Mouse (Mus musculus) kidney, embryonic 14.5 days (tissue): ENCODE measurements around the gene Gle1. TPM values are rescaled to one million over a fixed set of nuclear protein-coding genes. Genes with fewer than 3 reads are reported as not detected.

ENCODE experiments used
- ATAC-seq: fragments of 200-750 bp; cut with Nextera tagmentation; 2 replicates; pipeline ENCODE4 v1.8.0; 2017; ENCODE audit warnings: moderate number of reproducible peaks, mild to moderate bottlenecking, moderate TSS enrichment, moderate library complexity; ENCODE audit not compliant: low FRiP score, low TSS enrichment
- H3K27ac ChIP-seq: fragments of 300-500 bp; sonication (generic); 2 replicates; pipeline ENCODE4 v1.5.1; 2014; ENCODE audit warnings: low read depth, mild to moderate bottlenecking, low read length, moderate library complexity, mixed read lengths
- H3K27me3 ChIP-seq: fragments of 300-500 bp; sonication (generic); 2 replicates; pipeline ENCODE4 v1.6.1; 2014; ENCODE audit warnings: mild to moderate bottlenecking, low read length; ENCODE audit not compliant: control insufficient read depth, insufficient read depth
- H3K36me3 ChIP-seq: fragments of 300-500 bp; sonication (generic); 2 replicates; pipeline ENCODE4 v1.6.1; 2014; ENCODE audit warnings: low read length, mixed read lengths; ENCODE audit not compliant: control insufficient read depth, insufficient read depth
- H3K4me1 ChIP-seq: fragments of 300-500 bp; sonication (generic); 2 replicates; pipeline ENCODE4 v1.6.1; 2014; ENCODE audit warnings: low read length, mixed read lengths; ENCODE audit not compliant: control insufficient read depth, insufficient read depth
- H3K4me2 ChIP-seq: fragments of 300-500 bp; sonication (generic); replicated peaks from 2 replicates; pipeline ENCODE4 v1.6.1; 2014; ENCODE audit warnings: low read depth, mild to moderate bottlenecking, low read length
- H3K4me3 ChIP-seq: fragments of 300-500 bp; sonication (generic); 2 replicates; pipeline ENCODE4 v1.5.1; 2014; ENCODE audit warnings: mild to moderate bottlenecking, low read length
- H3K9ac ChIP-seq: fragments of 300-500 bp; sonication (generic); 2 replicates; pipeline ENCODE4 v1.6.1; 2014; ENCODE audit warnings: low read depth, mild to moderate bottlenecking, low read length, moderate library complexity
- H3K9me3 ChIP-seq: fragments of 300-500 bp; sonication (generic); 2 replicates; pipeline ENCODE4 v1.6.1; 2016; ENCODE audit warnings: low read length; ENCODE audit not compliant: control insufficient read depth
- WGBS: fragments of 180-500 bp; shearing (Covaris S2); extraction: QIAGEN DNeasy Blood & Tissue Kit; methylation state at CpG from one replicate; pipeline ENCODE4 v1.1.7; 2014; 5-methylcytosine and 5-hydroxymethylcytosine counted together
- microRNA-seq: library from miRNA; unstranded; fragments of <30 nt; microRNA quantifications from one replicate; pipeline ENCODE4, GENCODE M21; 2016
- polyA plus RNA-seq: library from polyadenylated mRNA; unstranded; fragments of >200 nt; fragmentation: Nextera tagmentation; extraction: Ambion mirVana; gene quantifications from 2 replicates; pipeline ENCODE4 v1.2.1, GENCODE M21; 2014

Gle1 gene
- polyA plus RNA-seq, 1 experiment from 2014 or later, result 57.9 TPM

GRCm38 (mm10) chr2:29968638-29969037 lies 33.4 kb downstream of the Gle1 start:
- Histone ChIP-seq H3K4me3 (no peak overlapping the region), H3K36me3 (peaks cover 12% of the 10 kb centered on the region; the same call in 1 of the 2 replicates), H3K4me2 (no peak overlapping the region), H3K9me3 (no peaks in the 10 kb centered on the region), H3K4me1 (peaks cover 44% of the 10 kb centered on the region), H3K27ac (no peak overlapping the region), H3K27me3 (no peaks in the 10 kb centered on the region), H3K9ac (no peak overlapping the region)
- 73% methylated on average over 5 of the region's 5 CpGs for WGBS
- no peak for ATAC-seq

- H3K4me3 ChIP-seq, result no peak overlapping the region
- H3K27me3 ChIP-seq, result no peaks in the 10 kb centered on the region
- peaks cover 22% of the 10 kb centered on the region; the same call in 1 of the 2 replicates for H3K36me3 ChIP-seq
- H3K9me3 ChIP-seq, result no peaks in the 10 kb centered on the region
- no peak overlapping the region for H3K4me2 ChIP-seq
- H3K4me1 ChIP-seq, result peaks cover 30% of the 10 kb centered on the region
- ATAC-seq, result no peak
- no peak overlapping the region for H3K9ac ChIP-seq
- 73% methylated on average over 9 of the region's 9 CpGs for WGBS
- 0 out of 2 replicates have a peak overlapping the region, but pooled peaks have one; percentile 1 for H3K27ac ChIP-seq
Observed at GRCm38 (mm10) chr2:29971838-29972635, 36.8 kb downstream of the Gle1 start.

DNA sequence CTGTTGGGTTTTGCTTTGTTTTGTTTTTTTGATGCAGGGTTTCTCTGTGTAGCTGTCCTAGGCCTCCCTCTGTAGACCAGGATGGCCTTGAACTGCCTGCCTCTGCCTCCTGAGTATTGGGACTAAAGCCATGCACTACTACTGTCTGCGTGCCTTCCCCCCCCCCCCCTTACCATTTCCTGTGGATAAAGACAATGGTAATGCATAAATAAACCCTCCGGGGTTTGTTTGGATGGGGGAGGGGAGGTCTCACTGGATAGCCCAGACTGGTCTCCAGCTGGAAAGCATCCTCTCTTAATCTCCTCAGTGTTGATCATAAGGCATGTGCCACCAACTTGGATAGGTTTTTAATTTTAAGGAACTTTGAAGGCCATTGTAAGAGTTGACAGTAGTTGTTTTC lies 38.3 kb downstream of the Gle1 start:
- Histone ChIP-seq H3K4me1 (peaks cover 17% of the 10 kb centered on the region), H3K9me3 (no peaks in the 10 kb centered on the region), H3K36me3 (peaks cover 27% of the 10 kb centered on the region), H3K27ac (no peak overlapping the region), H3K9ac (no peak overlapping the region), H3K4me3 (no peak overlapping the region), H3K27me3 (no peaks in the 10 kb centered on the region), H3K4me2 (no peak overlapping the region)
- peak; percentile 57 for ATAC-seq
- WGBS, result 26% methylated on average over 2 of the region's 2 CpGs

GRCm38 (mm10) chr2:29977307-29977706 lies 42.1 kb downstream of the Gle1 start:
- no peak for ATAC-seq
- Histone ChIP-seq H3K27me3 (no peaks in the 10 kb centered on the region), H3K9me3 (no peaks in the 10 kb centered on the region), H3K36me3 (peaks cover 51% of the 10 kb centered on the region), H3K4me3 (no peak overlapping the region), H3K4me1 (peaks cover 7% of the 10 kb centered on the region), H3K4me2 (no peak overlapping the region), H3K27ac (no peak overlapping the region), H3K9ac (no peak overlapping the region)

DNA sequence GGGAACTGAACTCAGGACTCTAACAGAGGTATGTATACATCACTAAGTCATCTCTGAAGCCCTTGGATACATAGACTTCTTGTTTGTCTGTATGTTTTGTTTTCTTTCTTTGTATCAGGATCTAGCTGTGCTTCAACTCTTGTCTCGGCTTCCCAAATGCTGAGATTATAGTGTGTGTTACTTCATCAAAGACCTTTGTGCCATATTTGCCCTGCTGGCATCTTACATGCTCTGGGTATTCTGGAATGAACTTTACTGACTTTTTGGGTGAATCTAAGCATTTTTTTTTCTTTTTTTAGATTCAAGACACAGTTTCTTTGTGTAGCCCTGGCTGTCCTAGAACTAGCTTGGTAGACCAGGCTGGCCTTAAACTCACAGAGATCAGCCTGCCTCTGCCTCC lies 45.4 kb downstream of the Gle1 start:
- no peaks in the 10 kb centered on the region for H3K4me1 ChIP-seq
- ATAC-seq, result no peak
- no peak overlapping the region for H3K4me2 ChIP-seq
- peaks cover 82% of the 10 kb centered on the region for H3K36me3 ChIP-seq
- no peaks in the 10 kb centered on the region for H3K27me3 ChIP-seq
- H3K27ac ChIP-seq, result no peak overlapping the region
- 97% methylated on average over 1 of the region's 1 CpGs for WGBS
- H3K4me3 ChIP-seq, result no peak overlapping the region
- H3K9me3 ChIP-seq, result no peaks in the 10 kb centered on the region
- no peak overlapping the region for H3K9ac ChIP-seq

DNA sequence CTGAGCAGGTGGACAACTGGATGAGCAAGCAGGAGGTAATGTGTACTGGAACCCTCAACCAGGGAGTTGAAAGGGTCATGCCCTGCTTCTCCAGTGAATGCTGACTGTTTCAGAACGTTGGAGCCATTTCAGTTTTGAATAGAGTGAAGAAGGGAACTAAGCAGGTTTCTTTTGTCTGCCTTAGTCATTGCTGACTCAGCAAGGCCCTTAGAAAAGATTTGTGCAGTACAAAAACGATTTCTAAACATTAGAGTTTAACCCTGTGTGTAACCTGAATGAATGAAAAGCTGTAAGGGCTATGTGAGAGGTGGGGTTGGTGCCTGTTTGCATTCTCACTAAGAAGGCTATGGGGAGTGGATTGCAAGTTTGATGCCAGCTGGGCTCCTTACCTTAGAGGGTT lies 56.7 kb downstream of the Gle1 start:
- peaks cover 98% of the 10 kb centered on the region for H3K36me3 ChIP-seq
- no peak overlapping the region for H3K9ac ChIP-seq
- H3K27me3 ChIP-seq, result no peaks in the 10 kb centered on the region
- WGBS, result 56% methylated on average over 2 of the region's 2 CpGs
- no peak for ATAC-seq
- no peak overlapping the region for H3K4me3 ChIP-seq
- no peaks in the 10 kb centered on the region for H3K9me3 ChIP-seq
- H3K4me2 ChIP-seq, result no peak overlapping the region
- H3K4me1 ChIP-seq, result no peaks in the 10 kb centered on the region
- H3K27ac ChIP-seq, result no peak overlapping the region

- Histone ChIP-seq H3K27ac (no peak overlapping the region), H3K9ac (no peak overlapping the region), H3K9me3 (no peaks in the 10 kb centered on the region), H3K4me3 (no peak overlapping the region), H3K36me3 (peaks cover 92% of the 10 kb centered on the region), H3K27me3 (no peaks in the 10 kb centered on the region), H3K4me1 (no peaks in the 10 kb centered on the region), H3K4me2 (no peak overlapping the region)
- WGBS, result 61% methylated on average over 1 of the region's 1 CpGs
- ATAC-seq, result no peak
Observed at GRCm38 (mm10) chr2:30009101-30009500, 73.9 kb downstream of the Gle1 start.

Small RNA genes within 50 kb of the gene (microRNA-seq; reads per million reads assigned to microRNA genes)
- gene Mir6997, result 0.63 reads per million

Other genes starting within 250 kb of the Gle1 start
- 0.84 and 1.5 TPM in 2 replicates for gene Gm13420, start 183.7 kb upstream of the Gle1 start, polyA plus RNA-seq
- gene Gm13547, start 176.1 kb upstream of the Gle1 start, polyA plus RNA-seq, result 0.41 and 1.0 TPM in 2 replicates
- gene Coq4, start 147.9 kb upstream of the Gle1 start, polyA plus RNA-seq, result 44.8 and 47.0 TPM in 2 replicates
- 36.5 and 41.3 TPM in 2 replicates for gene Trub2, start 146.9 kb upstream of the Gle1 start, polyA plus RNA-seq
- 9.1 and 11.4 TPM in 2 replicates for gene Slc27a4, start 132.8 kb upstream of the Gle1 start, polyA plus RNA-seq
- 27.3 and 29.2 TPM in 2 replicates for gene Urm1, start 115.4 kb upstream of the Gle1 start, polyA plus RNA-seq
- gene Cercam, start 66.3 kb upstream of the Gle1 start, polyA plus RNA-seq, result 8.9 and 15.6 TPM in 2 replicates
- 43.8 and 79.9 TPM in 2 replicates for gene Odf2, start 46.2 kb upstream of the Gle1 start, polyA plus RNA-seq
- 121 and 136 TPM in 2 replicates for gene Sptan1, start 30.1 kb downstream of the Gle1 start, polyA plus RNA-seq
- gene Wdr34, start 113.5 kb downstream of the Gle1 start, polyA plus RNA-seq, result 41.2 and 42.6 TPM in 2 replicates
- gene Set, start 122.0 kb downstream of the Gle1 start, polyA plus RNA-seq, result 647 and 702 TPM in 2 replicates
- 7.8 and 9.1 TPM in 2 replicates for gene Pkn3, start 142.3 kb downstream of the Gle1 start, polyA plus RNA-seq
- 36.3 and 40.9 TPM in 2 replicates for gene Zdhhc12, start 158.2 kb downstream of the Gle1 start, polyA plus RNA-seq
- gene Zer1, start 189.2 kb downstream of the Gle1 start, polyA plus RNA-seq, result 9.4 and 11.9 TPM in 2 replicates
- gene Tbc1d13, start 198.3 kb downstream of the Gle1 start, polyA plus RNA-seq, result 11.1 and 15.3 TPM in 2 replicates
- 20.3 and 22.1 TPM in 2 replicates for gene Endog, start 236.1 kb downstream of the Gle1 start, polyA plus RNA-seq
- 58.2 and 77.0 TPM in 2 replicates for gene Spout1, start 243.0 kb downstream of the Gle1 start, polyA plus RNA-seq